Mouse (Mus musculus) CH12F3 (cell line): ENCODE results near the gene Sema3c.
"Not testable (repeated sequence)": the region's sequence is repeated elsewhere in the genome, so short reads cannot be mapped to it uniquely, and the experiment has no call there.

Experiments used
- in situ Hi-C: fragments of 300-500 bp; cut with MboI; formaldehyde crosslinking; loops from 2 replicates; pipeline ENCODE4 v1.14.3; 2020; ENCODE audit warnings: low sequenced_read_pairs

Sema3c gene

DNA sequence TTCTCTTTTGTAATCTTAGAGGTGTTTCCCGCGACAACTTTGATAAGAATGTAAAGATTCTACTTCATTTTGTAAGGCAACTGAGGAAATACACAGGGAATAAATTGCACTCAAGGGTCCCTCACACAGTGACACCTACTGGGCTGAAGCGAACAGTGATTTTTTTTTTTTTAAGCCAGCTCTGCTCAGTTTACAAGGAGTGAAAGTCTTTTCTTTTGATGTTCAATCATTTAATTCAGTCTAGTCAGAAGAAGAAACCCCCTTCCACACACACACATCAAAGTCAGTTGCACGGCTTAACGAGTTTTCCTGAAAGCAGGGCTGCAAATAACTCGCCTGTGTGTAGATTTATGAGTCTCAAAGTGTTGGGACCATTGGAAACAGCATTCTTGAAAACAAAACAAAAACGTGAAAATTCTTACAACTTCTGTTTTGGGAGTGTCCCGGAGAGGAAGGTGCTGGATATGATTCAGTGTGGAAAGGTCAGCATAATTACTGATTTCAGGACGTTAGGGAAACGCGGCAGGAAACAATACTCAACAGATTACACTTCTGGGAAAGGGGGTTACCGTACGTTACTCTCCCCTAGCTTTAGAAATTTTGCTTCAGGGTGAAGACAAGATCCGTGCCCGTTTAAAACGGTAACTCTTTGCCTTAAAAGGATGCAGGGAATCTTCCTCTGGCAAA lies at the start of gene Sema3c:
TSS of gene Sema3c (plus strand) at position 588 of the 687 bp plus-strand sequence.
- in situ Hi-C loops: no loop called here

DNA sequence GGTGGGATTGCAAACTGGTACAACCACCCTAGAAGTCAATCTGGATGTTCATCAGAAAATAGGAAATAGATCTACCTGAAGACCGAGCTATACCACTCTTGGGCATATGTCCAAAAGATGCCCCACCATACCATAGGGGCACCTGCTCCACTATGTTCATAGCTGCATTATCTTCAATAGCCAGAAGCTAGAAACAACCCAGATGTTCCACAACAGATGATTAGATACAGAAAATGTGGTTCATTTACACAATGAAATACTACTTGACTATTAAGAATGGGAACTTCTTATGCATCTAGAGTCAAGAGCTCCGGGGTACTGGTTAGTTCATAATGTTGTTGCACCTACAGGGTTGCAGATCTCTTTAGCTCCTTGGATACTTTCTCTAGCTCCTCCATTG lies 42.9 kb upstream of the Sema3c start:
- in situ Hi-C loops: not testable (repeated sequence)

DNA sequence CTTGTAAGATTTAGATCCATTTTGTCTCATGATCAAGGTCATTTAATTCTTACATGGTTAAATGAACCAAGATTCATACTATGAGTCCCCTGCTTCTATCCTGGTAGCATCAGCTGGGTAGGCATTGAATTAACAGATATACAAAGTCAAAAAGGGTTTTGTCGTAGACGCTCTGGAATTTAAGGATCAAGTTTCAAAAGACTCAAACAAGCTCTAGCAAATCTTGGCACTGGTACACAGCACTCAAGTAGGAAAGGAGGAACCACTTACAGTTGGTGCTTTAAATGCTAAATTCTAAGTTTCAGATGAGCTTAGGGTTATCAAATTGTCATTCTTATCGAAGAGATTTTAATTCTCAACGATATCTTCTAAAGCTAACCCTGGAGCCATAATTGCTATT lies 30.9 kb upstream of the Sema3c start:
- in situ Hi-C loops: no loop called here

DNA sequence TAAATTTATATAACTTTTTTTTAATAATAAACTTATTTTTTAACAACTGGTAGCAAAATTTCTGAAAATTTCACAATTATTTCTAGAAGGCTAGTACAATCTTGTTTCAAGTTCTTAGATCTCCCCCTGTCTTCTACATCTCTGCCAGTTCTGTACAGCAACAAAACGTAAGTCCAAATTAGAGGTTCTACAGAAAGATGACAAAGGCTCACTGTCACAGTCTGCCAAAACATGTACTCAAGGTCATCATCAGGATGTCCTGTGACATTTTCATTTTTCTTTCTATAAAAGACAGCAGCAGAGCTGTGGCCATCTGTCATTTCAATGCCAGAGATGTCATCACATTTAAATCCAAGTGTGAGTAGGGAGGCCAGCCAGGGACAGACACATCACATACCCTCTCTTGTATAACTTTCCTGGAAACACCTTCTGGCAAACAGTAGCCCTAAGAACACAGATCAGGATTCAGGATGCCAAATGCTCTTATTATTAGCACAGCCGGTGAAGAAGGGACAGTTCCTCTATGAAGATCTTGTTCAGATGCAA lies 29.1 kb upstream of the Sema3c start:
- in situ Hi-C loops: no loop called here

DNA sequence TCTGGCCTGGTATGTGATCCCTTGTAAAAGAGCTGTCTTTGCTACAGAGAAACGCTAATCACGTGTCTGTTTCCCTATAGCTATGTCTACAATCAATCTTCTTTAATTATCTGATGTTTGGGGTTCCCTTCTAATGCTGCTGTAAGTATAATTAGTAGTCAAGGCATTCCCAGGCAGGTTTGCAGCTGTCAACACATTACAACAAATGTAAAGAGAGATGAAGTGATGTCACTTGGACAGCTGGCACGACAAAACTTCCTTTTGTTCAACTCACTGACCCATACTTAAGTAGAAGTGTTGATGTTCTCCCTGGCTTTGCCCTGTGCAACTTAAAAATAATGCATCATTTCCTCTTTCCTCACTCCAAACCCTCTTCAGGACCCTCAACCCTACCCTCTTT lies 22.4 kb upstream of the Sema3c start:
- in situ Hi-C loops: no loop called here

DNA sequence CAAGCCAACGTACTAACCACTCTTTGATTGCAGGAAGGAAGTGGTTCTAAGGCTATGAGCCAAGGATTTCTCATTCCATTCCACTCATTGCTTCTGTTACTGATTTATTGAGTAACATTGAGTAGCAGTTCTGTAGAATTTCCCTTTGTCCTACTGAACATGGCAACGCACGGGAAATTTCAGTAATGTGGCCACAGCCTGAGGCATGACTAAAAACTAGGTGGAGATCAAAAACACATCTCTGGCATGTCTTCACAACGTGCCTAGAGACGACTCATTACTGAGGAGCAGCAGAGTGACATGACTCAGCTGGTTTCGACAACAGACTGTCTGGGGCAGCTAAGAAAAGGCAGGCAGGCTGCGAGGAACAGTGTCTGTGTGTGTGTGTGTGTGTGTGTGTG lies 18.0 kb upstream of the Sema3c start:
- in situ Hi-C loops: no loop called here

DNA sequence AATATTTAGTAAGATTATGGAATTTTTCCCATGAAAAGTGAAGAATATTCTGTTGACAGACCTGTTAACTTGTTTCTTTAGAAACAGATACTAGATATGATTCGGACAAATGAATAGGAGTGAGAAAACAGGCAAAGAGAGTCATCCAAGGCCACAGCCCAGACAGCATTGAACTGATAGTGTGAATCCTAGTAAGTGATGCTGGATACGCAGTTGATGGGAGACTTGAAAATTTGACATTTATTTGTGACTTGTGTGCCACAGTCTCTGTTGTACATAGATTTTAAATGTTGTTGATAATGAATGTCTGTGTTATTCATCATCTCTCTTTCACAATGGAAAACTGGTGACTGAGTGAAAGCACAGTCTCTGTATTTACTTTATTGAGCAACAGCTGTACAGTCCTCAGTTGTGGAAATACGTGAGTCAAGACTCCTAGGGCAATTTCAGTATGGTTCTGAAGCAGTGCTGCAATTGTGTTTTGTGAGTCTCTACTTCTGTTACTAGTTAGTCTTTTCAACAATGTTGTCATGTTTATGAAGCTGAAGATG lies 17.3 kb upstream of the Sema3c start:
- in situ Hi-C loops: no loop called here

DNA sequence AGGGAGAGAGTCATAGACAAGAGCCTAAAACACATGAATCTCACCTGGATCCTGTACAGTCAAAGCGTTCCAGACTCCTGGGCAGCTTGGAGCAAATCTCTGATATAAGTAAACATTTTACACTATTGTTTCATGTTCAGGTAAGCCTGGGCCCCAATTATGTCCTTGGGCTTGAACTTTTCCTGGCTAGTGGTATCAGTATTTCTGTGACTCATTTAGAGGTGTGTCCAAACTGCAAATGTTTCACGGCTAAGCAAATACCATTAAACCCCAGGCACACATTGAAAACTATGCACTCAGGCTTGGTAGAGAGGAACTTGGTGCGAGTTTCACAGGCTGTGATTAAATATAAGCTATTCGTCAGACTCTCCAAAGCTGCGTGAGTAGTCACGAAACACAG lies 2.5 kb upstream of the Sema3c start:
- in situ Hi-C loops: no loop called here

DNA sequence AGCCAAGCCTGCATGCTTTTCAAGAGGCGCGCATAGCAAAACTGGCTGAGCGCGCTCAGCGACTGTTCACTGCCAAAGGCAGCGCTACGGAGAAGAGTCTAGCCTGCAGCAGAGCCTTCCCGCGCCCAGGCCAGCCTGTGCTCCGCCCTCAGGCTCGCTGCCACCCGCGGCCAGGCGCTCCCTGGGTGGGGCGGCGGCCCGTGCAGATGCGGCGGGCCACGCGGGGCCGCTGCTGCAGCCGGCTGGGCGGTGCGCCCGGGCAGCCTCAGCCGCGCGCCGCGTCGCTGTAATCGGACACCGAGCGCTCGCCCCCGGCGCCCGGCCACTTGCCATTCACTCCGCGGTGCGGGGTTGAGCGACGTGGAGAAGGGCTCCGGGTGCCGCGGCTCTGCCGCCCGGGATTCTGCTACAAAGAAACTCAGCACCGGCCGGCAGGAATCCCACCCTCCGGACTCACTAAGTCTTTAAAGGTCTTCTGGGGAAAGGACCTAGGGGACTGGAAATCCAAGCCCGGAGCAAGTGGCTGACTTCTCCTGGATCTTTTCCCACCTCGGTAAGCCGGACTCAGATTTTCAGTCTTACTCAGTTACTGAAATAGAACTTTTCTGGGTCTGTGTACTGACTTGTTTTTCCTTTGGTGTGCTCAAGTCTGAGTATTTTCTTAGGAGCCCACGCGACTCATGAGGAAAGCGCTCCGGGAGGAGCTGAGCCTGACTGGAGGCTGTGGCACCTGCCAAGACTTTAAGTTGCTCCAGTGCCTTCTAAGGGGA lies 517 bp downstream of the Sema3c start:
- in situ Hi-C loops: no loop called here

DNA sequence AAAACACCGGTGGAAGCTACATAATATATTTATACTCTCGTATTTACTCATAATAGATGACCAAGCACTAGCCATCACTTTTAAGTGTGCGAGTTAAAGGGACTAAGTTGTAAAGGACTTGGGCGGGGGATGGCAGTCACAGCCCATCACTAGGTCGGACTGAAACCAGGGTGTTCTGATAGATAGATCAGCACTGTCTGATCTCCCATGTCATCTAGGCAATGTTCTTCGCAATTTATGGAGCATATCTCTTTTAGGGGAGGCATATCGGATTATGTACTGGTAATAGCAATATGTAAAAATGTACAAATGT lies 1.1 kb downstream of the Sema3c start:
- in situ Hi-C loops: no loop called here

DNA sequence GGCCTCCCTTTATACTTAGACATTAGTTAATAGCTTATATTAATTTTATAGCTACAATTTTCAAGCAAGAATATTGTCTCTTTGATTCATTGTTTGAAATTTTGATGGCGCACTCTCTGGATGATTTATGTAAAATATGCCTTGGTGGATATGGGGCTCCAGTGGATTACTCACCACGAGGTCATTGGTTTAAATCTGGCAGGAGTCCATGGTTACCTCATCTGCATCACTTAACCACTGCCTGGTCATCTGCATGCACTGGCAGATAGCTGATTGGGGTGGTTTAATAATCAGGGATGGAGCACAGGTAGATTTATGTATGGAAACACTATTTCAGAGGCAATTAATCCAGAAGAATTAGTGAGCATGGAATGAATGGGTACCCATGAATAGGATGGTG lies 2.0 kb downstream of the Sema3c start:
- in situ Hi-C loops: no loop called here

DNA sequence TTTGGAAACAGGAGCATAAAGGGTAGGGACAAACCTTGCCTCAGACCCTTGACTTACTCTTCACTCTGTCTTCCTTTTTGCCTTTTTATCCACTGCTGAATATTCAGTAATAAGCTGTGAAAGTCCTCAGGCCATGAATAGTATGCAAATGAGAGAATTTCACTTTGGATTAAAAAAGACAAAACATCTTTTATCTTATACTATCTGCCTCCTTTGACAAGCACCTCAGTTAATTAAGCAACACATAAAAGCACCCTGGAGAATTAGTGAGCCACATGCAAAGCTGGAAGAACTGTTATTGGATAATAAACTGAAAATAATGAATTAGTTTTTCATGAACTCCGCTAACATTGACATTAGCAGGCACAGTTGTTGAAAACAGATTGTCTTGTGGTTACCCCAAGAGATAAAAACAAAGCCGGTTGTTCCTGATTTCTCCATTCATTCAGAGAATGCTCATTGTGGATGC lies 8.0 kb downstream of the Sema3c start:
- in situ Hi-C loops: no loop called here

DNA sequence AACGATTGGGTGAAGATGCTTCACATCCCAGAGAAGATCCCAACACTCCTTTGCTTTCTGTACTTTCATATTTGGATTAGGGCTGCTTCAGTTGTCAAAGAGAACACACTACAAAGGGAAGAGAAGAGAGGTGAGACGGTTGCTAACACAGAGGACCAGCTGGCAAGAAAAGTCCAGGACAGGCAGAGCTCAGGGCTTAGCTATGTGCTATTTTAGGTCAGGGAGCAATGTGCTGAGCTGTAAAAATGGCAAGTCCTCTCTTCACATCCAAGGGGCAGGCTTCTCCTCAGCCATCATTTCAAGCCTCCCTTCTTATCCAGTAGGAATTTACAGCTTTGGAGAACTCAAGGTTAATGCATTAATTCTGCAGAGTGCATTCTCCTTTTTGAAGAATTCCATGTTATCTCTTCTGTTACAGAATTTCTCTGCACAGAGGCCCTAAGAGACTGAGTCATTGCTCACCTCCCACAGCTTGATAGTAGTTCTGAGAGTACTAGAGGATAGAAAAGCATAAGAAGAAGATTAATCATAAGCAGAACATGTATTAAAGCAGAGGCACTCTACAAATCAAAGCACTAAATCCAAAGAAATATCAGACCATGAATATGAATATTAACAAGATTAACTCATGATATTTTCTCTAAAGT lies 10.3 kb downstream of the Sema3c start:
- in situ Hi-C loops: no loop called here

DNA sequence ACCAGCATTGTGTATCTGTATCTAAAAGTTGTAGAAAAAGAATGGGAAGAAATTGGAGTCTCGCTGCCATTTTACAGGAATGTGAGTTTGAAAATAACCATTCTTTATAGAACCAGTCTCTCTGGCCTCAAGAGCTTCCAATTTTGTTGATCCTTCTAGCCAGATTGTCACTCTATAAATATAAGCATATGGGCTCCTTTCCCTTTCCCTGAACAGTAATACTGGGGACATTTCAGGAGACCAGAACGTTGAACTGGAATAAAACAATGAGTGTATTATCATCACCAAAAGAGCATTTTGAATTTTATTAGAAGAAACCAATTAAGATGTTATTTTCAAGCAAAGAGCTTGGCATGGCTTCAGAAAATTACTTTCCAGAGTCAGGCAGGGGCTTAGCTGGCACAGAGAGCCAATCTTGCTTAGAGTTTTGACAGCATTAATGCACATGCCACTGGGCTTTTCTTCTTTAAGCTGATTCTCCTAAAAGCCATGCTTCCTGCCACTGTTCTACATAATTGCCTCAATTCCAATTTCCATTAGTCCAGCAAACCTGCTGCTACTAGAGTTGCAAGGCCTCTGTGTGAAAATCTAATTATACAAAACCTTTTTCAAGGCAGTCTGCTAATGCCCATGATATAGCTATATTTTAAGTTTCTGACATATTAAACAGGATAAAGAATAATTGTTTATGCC lies 12.6 kb downstream of the Sema3c start:
- in situ Hi-C loops: no loop called here

DNA sequence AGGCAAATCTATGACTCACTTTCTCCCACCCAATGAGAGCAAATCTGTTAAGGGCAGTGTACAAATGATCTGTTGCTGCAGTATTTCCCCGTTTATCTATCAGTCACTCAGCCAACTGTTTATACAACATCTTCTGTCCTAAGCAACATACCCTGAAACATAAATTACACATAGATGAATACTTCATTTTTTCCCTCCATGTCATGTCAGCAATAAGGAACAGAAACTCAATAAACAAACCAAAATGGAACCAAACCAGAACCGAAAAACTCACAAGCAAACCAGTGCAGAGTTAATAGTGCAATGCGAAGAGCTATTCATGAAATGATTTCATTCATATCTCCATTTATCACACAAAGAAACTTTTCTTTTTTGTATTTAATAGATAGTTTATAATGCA lies 17.8 kb downstream of the Sema3c start:
- in situ Hi-C loops: no loop called here

DNA sequence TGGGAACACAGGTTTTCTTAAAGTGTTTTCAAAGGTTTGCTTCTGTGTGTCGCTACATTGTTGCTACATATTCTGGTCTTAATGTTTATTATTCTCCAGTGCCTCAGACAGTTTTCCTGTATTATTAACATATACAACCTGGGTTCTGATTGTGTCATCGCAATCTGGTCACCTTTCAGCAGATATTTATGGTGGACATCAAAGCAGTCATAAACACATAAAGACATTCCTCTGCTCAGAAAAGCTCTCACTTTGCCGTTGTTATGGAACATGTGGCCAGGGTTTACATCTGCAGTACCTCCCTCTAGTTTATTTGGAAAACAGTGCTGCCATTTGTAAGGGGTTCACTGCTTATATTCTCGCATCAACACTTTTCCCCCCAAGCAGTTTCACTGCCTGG lies 27.6 kb downstream of the Sema3c start:
- in situ Hi-C loops: no loop called here

DNA sequence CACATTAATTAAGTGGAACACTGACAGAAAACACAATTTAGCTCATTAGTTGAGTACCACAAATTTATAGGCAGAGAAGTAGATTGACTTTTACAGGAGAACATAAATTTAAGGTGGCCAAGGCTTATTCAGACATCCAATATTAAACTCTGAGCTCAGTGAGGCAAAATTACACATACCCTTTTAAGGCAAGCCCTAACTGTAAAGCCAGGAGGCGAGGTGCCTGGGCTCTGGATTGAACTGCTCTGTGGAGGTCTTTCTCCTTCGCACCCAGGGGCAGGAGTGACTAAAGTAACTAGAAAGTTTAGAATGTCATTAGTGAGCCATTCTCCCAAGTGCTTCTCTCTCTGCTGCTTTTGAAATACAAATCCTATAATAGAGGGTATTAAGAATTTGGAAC lies 46.5 kb downstream of the Sema3c start:
- in situ Hi-C loops: no loop called here

DNA sequence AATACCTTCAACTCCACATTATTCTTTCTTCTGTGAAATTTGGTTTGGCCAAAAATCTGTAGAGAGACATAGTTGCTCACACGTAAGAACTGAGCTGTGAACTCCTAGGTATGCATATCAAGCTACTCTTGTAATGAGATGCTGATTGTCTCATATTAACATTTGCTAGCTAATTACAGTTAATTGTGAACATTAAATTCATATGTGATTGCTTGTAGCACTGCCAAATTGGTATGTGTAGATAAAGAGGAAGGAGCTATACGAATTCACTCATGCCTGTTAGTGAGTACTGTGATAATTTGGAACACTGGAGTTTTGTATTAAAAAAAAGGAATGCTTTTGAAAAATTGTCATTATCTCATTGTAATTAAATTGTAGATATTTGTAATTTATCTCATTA lies 48.5 kb downstream of the Sema3c start:
- in situ Hi-C loops: no loop called here

DNA sequence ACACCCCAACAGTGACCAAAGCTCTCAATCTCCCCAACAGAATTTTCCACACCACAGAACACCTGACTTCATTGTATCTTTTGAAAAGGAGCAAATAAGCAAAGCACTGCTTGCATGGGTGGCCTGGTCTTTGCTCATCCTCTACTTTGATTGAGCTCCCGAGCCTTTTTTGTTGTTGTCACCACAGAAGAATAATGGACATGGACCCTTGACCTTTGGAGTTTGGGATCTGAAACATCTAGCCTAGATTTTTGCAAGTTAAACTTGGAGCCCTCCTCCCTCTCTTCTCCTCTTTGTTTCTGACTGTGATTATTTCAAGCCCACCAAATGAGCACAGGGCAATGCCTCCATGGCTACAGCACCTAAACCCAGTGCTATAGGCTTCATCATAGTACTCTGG lies 54.5 kb downstream of the Sema3c start:
- in situ Hi-C loops: no loop called here

DNA sequence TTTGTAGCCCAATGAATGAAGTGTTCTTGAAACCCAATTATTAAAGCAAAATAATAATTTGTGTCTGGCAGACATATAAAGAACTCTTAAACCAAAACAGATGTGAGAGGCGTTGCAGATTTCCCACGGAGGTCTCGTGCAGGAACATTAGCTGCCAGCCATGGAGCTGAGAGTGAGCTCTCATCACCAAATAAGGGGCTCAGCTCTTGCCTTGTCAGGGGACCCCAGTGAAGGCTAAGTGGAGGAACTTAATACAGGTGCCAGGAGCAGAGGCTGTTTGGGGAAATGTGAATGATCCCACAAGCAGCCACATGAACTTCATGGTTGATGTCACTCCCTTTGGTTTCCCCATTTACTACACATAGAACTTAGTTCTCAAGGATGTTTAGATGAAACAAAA lies 55.5 kb downstream of the Sema3c start:
- in situ Hi-C loops: no loop called here

DNA sequence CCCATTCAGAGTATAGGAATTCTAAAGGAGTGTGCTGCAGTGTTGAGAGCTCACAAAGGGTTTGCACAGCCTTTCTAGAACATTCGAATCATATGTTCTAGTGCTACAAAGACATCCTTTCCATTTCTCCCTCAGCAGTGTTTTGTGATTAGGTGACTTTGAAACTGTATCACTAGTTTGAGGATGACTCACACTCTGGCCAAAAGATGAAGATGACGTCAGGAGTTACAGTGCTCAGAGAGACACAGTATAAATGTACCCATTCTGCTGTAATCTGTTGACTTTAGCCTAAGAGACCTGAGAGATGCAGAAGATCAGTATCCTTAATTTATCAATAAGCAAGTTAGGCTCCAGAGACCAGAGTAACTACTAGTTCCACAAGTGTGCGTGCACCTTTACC lies 65.4 kb downstream of the Sema3c start:
- in situ Hi-C loops: no loop called here
